Mouse (Mus musculus) kidney, postnatal 36 days (tissue): Measurements from ENCODE around the gene Tpbg.
"Not testable (repeated sequence)": the region's sequence is repeated elsewhere in the genome, so short reads cannot be mapped to it uniquely, and the experiment has no call there.

ENCODE experiments used
- DNase-seq, 2 experiments: peaks; one replicate each; pipeline ENCODE4 v3.0.0; 2021 to 2022; ENCODE audit warnings: mixed read lengths in 2 of 2

The Tpbg gene

DNA sequence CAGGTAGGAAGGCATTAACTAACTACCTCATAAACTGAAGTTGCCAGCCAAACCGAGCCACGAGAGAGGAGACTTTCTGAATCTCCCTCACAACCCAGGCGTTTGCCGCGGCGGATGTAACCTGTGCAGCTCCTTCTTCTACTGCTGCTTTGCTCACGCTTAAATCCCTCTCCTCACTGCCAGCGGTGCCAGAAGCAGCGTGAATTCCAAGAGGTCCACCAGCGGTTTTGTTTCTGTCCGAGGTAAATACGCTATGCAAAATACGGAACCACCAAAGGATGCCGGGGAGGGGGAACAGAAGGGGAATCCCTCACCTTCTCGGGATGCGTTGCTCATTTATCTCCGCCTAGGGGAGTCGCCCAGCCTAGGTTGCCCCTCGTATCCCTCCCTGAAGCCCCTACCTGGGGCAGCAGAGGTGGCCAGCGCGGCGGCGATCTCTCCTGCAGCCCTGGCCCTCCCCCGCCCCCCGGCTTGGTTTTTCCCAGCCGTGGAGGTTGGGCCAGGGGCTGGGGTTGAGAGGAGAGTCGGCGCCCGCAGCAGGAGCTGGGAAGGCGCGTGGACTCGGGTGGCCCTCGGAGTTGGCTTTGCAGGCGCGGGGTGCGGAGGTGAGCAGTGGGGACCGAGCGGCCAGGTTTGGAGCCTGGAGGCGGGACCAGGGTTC lies at the start of gene Tpbg:
Gene Tpbg, plus strand, starts transcription at position 30 of the 661 bp plus-strand sequence.
- DNase-seq = peak; percentile 4 to 61

GRCm38 (mm10) chr9:85801986-85802385 lies 40.2 kb upstream of the Tpbg start:
- not testable (repeated sequence) for DNase-seq

DNA sequence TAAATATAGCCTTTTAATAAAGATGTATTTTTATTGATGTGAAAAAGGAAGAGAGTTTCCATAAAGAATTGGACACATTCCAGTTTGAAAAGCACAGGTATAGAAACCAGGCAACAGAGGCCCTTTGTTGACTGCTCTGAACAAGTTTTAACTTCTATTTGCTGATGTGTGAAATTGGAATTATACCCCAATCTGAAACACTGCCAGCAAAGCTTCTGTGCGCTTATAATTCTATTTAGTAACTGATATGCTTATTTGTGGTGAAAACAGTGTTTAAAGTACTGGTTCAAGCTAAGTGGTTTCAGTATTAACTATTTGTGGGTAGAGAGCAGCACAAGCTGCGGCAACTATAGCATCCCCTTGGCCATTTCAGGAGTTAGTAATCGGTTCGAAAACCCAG lies 39.6 kb upstream of the Tpbg start:
- DNase-seq = no peak

- DNase-seq = no peak
Observed at GRCm38 (mm10) chr9:85806411-85806810, 35.8 kb upstream of the Tpbg start.

GRCm38 (mm10) chr9:85809246-85809645 lies 32.9 kb upstream of the Tpbg start:
- DNase-seq = no peak

GRCm38 (mm10) chr9:85820829-85821228 lies 21.4 kb upstream of the Tpbg start:
- DNase-seq = no peak

GRCm38 (mm10) chr9:85835521-85836425 lies 6.4 kb upstream of the Tpbg start:
- no peak for DNase-seq

- DNase-seq = no peak
Observed at GRCm38 (mm10) chr9:85839626-85840025, 2.6 kb upstream of the Tpbg start.

GRCm38 (mm10) chr9:85841891-85842290 lies 289 bp upstream of the Tpbg start:
- DNase-seq = peak; percentile 19 to 59

- DNase-seq = peak; percentile 32 to 61
Observed at GRCm38 (mm10) chr9:85843031-85843890, 1.1 kb downstream of the Tpbg start.

GRCm38 (mm10) chr9:85843891-85844646 lies 1.9 kb downstream of the Tpbg start:
- peak in 1 of 2 experiments; percentile 17 for DNase-seq

DNA sequence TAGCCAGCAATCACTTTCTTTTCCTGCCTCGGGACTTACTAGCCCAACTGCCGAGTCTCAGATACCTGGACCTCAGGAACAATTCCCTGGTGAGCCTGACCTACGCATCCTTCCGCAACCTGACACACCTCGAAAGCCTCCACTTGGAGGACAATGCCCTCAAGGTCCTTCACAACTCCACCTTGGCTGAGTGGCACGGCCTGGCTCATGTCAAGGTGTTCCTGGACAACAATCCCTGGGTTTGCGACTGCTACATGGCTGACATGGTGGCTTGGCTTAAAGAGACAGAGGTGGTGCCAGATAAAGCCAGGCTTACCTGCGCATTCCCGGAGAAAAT lies 2.4 kb downstream of the Tpbg start:
- DNase-seq = no peak

DNA sequence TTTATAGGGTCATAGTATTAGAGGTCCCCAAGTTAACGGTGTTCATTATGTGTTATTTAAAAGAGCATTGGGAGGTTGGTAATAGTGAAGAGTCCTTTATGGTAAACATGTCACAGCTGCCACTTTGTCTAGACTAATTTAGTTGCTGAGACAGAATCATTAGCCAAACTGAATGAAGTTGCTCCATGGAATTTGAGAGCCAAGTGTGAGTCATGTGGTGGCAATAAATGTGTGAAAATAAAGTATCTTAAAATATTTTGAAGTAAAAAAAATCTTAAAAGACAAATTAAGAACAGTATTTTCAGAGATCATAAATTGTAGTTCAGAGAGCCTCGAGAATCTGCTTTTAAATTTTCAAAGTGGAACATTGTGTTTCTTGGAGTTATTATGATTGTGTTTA lies 4.0 kb downstream of the Tpbg start:
- DNase-seq = no peak

DNA sequence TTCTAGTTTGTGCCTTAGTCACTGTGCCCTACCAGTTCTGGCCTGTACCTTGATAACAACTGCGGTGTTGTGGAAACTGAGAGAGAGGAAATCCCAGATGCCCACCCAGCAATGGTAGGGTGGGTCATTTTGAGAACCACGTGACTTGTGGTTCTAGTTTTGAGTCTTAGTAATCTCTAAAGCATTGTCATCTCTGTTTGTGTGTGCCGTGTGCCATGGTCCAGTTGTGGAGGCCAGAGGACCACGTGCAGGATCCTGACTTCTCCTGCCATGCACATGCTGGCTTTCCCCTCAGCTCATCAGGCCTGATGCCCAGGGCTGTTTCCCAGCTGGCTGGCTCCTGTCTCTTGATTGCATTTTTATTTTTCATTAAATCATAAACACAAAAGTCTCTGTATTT lies 12.6 kb downstream of the Tpbg start:
- DNase-seq = no peak

GRCm38 (mm10) chr9:85856511-85856910 lies 14.3 kb downstream of the Tpbg start:
- no peak for DNase-seq

DNA sequence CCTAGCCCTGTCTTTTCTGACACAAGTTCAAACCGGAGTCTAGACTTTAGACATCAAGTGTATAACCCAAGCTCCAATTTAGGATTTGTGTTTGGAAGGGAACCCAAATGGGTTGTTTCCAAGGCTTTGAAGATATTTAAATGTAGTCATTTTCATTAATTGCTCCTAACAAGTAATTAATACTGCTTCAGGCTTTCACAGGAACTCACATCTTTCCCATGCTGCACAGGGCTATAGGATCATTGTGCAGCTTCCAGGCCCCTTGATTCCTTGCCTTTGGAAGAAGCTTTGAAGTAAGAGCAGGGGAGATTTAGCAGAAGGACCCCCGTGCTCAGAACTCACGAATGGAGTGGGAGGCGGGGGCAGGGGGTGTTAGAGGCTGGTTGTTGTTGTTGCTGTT lies 18.9 kb downstream of the Tpbg start:
- no peak for DNase-seq

DNA sequence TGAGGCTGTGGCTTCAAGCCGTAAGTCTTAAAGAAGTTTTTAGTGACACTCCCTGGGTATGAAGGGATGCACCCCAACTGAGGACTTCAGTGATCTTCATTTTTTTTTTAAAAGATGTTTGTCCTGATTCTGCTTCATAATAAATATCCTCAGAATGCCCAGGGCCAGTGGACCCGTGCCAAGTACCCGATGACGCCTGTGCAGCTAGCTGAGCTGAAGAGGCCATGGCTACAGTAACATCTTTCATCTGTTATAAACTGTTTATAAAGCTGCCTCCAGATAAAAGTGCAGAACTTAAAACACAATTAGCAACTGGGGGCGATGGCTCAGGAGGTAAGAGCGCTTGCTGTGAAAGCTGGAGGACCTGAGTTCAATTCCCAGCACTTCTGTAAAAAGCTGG lies 20.4 kb downstream of the Tpbg start:
- no peak for DNase-seq

DNA sequence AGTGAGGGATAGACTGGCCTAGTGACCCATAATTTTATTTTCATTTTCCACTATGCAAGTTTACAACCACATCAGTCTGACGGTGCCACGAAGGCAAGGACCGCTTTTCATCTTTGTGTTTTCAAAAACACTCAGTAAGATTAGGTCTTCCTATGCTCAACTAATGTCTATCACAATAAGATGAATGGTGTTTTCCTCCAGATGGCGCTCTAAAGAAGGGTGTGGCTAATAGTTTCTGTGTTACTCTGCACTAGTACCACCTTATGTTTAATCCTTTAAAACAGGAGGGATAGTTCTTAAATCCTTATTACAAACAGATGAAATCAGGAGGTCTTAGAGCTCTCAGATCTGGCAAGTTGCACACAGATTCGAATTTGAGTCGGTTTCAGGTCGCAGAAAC lies 30.7 kb downstream of the Tpbg start:
- no peak for DNase-seq

- DNase-seq = no peak
Observed at GRCm38 (mm10) chr9:85893681-85894080, 51.5 kb downstream of the Tpbg start.
